Mouse (Mus musculus): ENCODE results near the gene Sgcd. TPM values are rescaled to one million over a fixed set of nuclear protein-coding genes. Genes with fewer than 3 reads are reported as not detected.

Sgcd gene
- polyA plus RNA-seq, 1 experiment from 2014 or later, result 0.09 TPM

- 71% methylated on average over 4 of the region's 4 CpGs for WGBS (ENCODE audit: insufficient replicate concordance)
- TF ChIP-seq EP300 (IDR thresholded peaks at IDR 0.05; ENCODE audit: low read depth) (no peak), CTCF (IDR thresholded peaks at IDR 0.05; ENCODE audit: low read depth) (no peak)
- no peak overlapping the region for H3K9ac ChIP-seq (replicated peaks)
- ATAC-seq (no peak), DNase-seq (no peak)
- no peaks in the 10 kb centered on the region for H3K4me1 ChIP-seq (ENCODE audit: insufficient read depth)
- H3K9me3 ChIP-seq (ENCODE audit: low read length), result no peaks in the 10 kb centered on the region
- H3K4me2 ChIP-seq (ENCODE audit: low read depth, low read length), result no peak overlapping the region
- no peaks in the 10 kb centered on the region for H3K36me3 ChIP-seq (replicated peaks; ENCODE audit: insufficient read depth, low read length)
- no peak overlapping the region for H3K4me3 ChIP-seq (ENCODE audit: low read depth, low read length)
- H3K27me3 ChIP-seq (ENCODE audit: insufficient read depth, low read length), result no peaks in the 10 kb centered on the region
- no peak overlapping the region for H3K27ac ChIP-seq (ENCODE audit: low read depth)
Observed at GRCm38 (mm10) chr11:47167376-47167775, 821.4 kb downstream of the Sgcd start.

GRCm38 (mm10) chr11:47158089-47158488 is 830.7 kb downstream of the Sgcd start:
- no peak for DNase-seq
- Histone ChIP-seq H3K27ac (ENCODE audit: low read depth) (no peak overlapping the region), H3K4me2 (ENCODE audit: low read depth, low read length) (no peak overlapping the region), H3K27me3 (ENCODE audit: insufficient read depth, low read length) (no peaks in the 10 kb centered on the region), H3K9me3 (ENCODE audit: low read length) (no peaks in the 10 kb centered on the region), H3K4me3 (ENCODE audit: low read depth, low read length) (no peak overlapping the region), H3K36me3 (replicated peaks; ENCODE audit: insufficient read depth, low read length) (no peaks in the 10 kb centered on the region), H3K4me1 (ENCODE audit: insufficient read depth) (no peaks in the 10 kb centered on the region), H3K9ac (replicated peaks) (no peak overlapping the region)
- ATAC-seq, result no peak
- 42% methylated on average over 1 of the region's 1 CpGs for WGBS (ENCODE audit: insufficient replicate concordance)
- TF ChIP-seq EP300 (IDR thresholded peaks at IDR 0.05; ENCODE audit: low read depth) (no peak), CTCF (IDR thresholded peaks at IDR 0.05; ENCODE audit: low read depth) (no peak)

DNA sequence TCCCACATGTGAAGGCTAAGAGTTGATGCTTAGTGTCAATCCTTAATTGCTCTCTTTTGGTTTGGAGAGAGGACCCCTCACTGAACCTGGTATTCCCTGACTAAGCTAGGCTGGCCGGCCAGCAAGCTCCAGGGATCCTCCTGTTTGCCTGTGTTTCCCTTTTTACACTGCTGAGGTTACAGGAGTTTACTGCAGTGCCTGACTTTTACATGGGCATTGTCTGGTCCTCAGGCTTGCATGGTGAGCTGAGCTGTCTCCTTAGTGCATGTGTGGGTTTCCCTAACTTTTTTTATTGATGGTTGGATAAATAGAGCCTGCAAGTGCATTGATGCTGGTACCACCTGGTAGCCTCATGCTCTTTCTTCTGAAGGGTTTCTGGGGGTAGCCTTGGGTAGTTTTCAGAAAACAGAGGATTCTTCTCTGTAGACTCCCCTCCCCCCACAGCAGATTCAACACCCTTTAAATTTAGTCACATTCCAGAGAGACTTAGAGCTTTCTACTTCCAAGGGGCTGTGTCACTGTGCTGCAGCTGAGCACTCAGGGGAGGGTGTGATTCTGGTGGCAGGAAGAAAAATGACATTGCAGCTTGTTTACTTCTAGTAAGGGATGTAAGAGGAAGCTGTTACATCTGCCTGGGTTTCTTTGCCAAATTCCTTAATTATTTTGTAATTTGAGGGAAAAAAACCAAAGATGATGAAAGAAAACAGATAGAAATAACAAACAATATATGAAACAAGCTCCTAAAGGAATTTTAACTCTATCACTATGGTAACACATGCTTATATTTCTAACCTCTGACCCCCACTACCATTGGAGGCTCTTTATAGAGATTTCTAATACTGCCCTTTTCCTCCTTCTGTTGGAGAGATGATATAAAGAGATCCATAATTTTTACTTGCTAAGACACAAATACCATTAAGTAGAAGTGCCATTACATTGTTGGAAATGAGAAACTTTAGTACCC is 831.8 kb downstream of the Sgcd start:
- WGBS (ENCODE audit: insufficient replicate concordance), result 41% methylated on average over 1 of the region's 1 CpGs
- no peaks in the 10 kb centered on the region for H3K27me3 ChIP-seq (ENCODE audit: insufficient read depth, low read length)
- H3K36me3 ChIP-seq (replicated peaks; ENCODE audit: insufficient read depth, low read length), result no peaks in the 10 kb centered on the region
- H3K4me1 ChIP-seq (ENCODE audit: insufficient read depth), result no peaks in the 10 kb centered on the region
- ATAC-seq (no peak), DNase-seq (no peak)
- no peak overlapping the region for H3K9ac ChIP-seq (replicated peaks)
- H3K27ac ChIP-seq (ENCODE audit: low read depth), result no peak overlapping the region
- H3K4me3 ChIP-seq (ENCODE audit: low read depth, low read length), result no peak overlapping the region
- no peak overlapping the region for H3K4me2 ChIP-seq (ENCODE audit: low read depth, low read length)
- no peaks in the 10 kb centered on the region for H3K9me3 ChIP-seq (ENCODE audit: low read length)
- TF ChIP-seq EP300 (IDR thresholded peaks at IDR 0.05; ENCODE audit: low read depth) (no peak), CTCF (IDR thresholded peaks at IDR 0.05; ENCODE audit: low read depth) (no peak)

DNA sequence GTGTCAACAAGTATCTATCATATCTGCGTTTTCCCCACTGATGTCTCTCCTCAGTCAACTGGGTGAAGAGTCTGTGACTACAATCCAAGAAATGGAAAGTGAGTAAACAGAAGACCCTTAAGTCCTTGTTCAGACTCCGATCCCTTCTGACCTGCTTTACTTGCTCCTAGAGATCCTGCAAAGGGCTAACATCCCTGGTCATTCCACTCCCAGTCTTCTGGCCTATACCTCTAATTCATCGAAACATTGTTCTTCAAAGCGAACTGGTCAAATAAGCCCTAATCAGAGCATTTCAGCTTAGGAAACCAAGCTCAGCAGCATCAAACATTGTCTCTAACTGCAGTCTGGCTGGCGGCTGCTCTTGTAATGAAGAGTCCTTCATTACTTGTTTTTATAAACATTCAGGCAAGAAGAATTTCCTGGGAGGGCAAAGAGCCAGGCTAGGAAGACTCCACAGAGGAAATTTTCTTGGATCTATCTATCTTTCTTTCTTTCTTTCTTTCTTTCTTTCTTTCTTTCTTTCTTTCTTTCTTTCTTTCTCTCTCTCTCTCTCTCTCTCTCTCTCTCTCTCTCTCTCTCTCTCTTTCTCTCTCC is 833.8 kb downstream of the Sgcd start:
- TF ChIP-seq EP300 (IDR thresholded peaks at IDR 0.05; ENCODE audit: low read depth), result no peak
- no peak for TF ChIP-seq CTCF (IDR thresholded peaks at IDR 0.05; ENCODE audit: low read depth)
- Histone ChIP-seq H3K4me1 (ENCODE audit: insufficient read depth) (no peaks in the 10 kb centered on the region), H3K4me2 (ENCODE audit: low read depth, low read length) (no peak overlapping the region), H3K27me3 (ENCODE audit: insufficient read depth, low read length) (no peaks in the 10 kb centered on the region), H3K9me3 (ENCODE audit: low read length) (no peaks in the 10 kb centered on the region), H3K36me3 (replicated peaks; ENCODE audit: insufficient read depth, low read length) (no peaks in the 10 kb centered on the region), H3K4me3 (ENCODE audit: low read depth, low read length) (no peak overlapping the region), H3K9ac (replicated peaks) (no peak overlapping the region), H3K27ac (ENCODE audit: low read depth) (no peak overlapping the region)
- ATAC-seq, result no peak
- WGBS (ENCODE audit: insufficient replicate concordance), result 75% methylated on average over 5 of the region's 5 CpGs
- no peak for DNase-seq

GRCm38 (mm10) chr11:47149607-47150006 is 839.2 kb downstream of the Sgcd start:
- H3K4me1 ChIP-seq (ENCODE audit: insufficient read depth), result no peaks in the 10 kb centered on the region
- TF ChIP-seq EP300 (IDR thresholded peaks at IDR 0.05; ENCODE audit: low read depth), result no peak
- TF ChIP-seq CTCF (IDR thresholded peaks at IDR 0.05; ENCODE audit: low read depth), result no peak
- ATAC-seq (no peak), DNase-seq (no peak)
- H3K27me3 ChIP-seq (ENCODE audit: insufficient read depth, low read length), result no peaks in the 10 kb centered on the region
- no peak overlapping the region for H3K27ac ChIP-seq (ENCODE audit: low read depth)
- H3K36me3 ChIP-seq (replicated peaks; ENCODE audit: insufficient read depth, low read length), result no peaks in the 10 kb centered on the region
- H3K4me2 ChIP-seq (ENCODE audit: low read depth, low read length), result no peak overlapping the region
- H3K9ac ChIP-seq (replicated peaks), result no peak overlapping the region
- no peak overlapping the region for H3K4me3 ChIP-seq (ENCODE audit: low read depth, low read length)
- WGBS (ENCODE audit: insufficient replicate concordance), result 59% methylated on average over 9 of the region's 9 CpGs
- no peaks in the 10 kb centered on the region for H3K9me3 ChIP-seq (ENCODE audit: low read length)

DNA sequence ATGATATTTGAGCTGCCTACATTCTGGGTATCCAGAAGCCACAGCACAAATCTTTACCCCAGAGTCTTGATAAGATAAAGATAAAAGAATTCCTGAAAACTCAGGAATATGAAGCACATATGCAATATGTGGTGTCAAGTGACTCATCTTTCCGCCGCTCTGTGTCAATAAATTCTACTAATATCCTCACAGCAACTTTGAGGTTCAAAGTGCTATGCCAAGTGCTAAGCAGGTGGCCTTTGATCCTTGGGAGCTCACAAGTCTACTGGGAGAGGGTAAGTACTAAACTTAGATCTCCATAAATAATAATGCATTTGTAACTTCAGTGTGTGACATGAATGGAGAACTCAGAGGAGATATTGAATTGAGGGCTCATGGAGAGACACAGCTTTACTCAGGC is 848.9 kb downstream of the Sgcd start:
- H3K4me1 ChIP-seq (ENCODE audit: insufficient read depth), result no peaks in the 10 kb centered on the region
- WGBS (ENCODE audit: insufficient replicate concordance), result 82% methylated on average over 2 of the region's 2 CpGs
- H3K27me3 ChIP-seq (ENCODE audit: insufficient read depth, low read length), result no peaks in the 10 kb centered on the region
- no peak for TF ChIP-seq CTCF (IDR thresholded peaks at IDR 0.05; ENCODE audit: low read depth)
- no peak for TF ChIP-seq EP300 (IDR thresholded peaks at IDR 0.05; ENCODE audit: low read depth)
- H3K36me3 ChIP-seq (replicated peaks; ENCODE audit: insufficient read depth, low read length), result no peaks in the 10 kb centered on the region
- no peak overlapping the region for H3K4me3 ChIP-seq (ENCODE audit: low read depth, low read length)
- ATAC-seq (no peak), DNase-seq (no peak)
- no peak overlapping the region for H3K9ac ChIP-seq (replicated peaks)
- H3K27ac ChIP-seq (ENCODE audit: low read depth), result no peak overlapping the region
- no peaks in the 10 kb centered on the region for H3K9me3 ChIP-seq (ENCODE audit: low read length)
- no peak overlapping the region for H3K4me2 ChIP-seq (ENCODE audit: low read depth, low read length)
